Mouse (Mus musculus): Measurements from ENCODE around the gene Uvssa. TPM values are rescaled to one million over a fixed set of nuclear protein-coding genes. Genes with fewer than 3 reads are reported as not detected.

Gene Uvssa
- total RNA-seq, 2 experiments from 2014 or later = 3.2 to 3.6 TPM

DNA sequence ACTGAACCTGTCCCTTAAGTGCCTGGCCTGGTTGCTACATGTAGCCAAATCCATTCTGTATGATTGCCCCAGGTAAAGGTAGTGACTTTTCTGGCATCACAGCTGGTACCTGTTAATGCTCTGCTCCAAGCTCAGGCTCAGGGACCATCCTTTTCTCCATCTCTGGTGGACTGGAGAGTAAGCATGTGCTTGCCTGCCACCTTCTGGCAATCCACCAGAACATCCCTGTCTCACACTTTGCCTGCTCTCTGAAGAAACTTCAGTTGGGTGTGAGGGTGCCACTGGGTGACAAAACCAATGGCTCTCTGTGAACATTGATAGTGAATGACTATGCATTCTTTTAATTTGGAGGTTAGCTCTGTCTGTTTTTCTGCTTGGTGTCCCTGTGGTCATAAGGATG lies 7.2 kb upstream of the Uvssa start:
- DNase-seq = no peak
- intact Hi-C loops (cut with DNase I; ENCODE audit: low total_unique reads) = no loop called here

DNA sequence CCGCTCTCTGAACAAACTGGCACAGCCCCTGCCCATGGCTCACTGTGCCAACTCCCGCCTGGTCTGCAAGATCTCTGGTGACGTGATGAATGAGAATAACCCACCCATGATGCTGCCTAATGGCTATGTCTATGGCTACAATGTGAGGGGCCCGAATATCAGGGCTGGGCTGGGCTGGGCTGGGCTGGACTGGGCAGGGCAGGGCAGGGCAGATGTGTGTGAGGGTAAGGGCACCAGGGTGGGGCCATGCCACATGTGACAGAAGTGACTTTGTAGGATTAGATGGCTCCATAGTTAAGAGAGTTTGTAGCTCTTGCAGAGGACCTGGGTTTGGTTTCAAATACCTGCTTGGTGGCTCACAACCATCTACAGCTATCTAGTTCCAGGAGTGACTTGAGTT lies 6.7 kb upstream of the Uvssa start:
- intact Hi-C loops (cut with DNase I; ENCODE audit: low total_unique reads) = no loop called here

DNA sequence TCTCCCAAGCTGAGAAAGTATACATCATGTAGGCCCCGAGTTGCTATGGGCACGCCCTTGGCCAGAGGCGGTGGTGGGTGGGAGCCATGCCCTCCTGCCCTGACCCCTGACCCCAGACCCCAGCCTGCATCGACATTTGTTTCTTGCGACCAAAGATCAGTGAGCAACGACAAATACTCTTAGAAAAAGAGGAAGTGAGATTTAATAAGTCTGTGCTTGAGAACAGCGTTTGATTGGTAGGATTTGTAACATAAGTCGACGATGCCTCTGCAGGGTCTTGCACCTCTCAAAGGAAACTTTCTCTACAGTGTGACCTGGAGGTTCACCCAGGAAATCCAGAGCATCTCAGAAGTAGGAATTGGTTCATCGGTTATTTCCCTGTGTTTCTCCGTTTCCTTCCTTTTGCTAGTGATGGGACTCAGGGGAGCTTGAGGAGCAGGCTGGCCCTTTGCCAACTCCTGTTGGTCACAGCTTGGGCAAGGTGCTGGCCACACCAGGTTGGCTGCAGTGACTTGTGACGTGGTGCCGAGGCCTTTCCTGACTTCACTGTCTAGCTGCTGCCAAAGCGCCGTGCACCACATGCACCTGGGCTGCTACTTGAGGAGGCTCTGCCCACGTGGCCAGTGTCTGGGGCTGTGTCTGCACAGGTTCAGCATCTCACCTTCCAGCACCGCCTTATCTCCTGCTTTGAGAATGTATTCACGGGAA lies 5.9 kb upstream of the Uvssa start:
- intact Hi-C loops (cut with DNase I; ENCODE audit: low total_unique reads) = no loop called here
- no peak for DNase-seq

More for the DNA sequence above, 6.7 kb upstream of the Uvssa start:
- no peak for DNase-seq

DNA sequence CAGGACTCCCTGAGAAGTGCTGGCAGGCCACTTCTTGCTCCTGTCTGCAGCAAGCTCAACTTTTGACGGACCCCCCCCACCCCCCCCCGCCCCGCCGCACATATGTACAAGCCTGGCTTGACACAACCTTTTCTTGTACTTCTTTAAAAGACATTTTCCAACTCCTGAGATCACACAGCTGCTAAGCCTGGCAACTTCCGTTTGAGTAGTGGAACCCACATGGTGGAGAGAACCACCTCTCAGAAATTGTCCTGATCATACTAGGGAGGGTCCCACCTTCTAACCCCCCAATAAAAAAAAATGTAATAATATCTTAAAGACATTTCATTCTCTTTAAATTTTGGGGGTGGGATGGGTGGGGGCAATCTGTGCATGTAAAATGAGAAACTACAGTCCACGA lies 1.2 kb upstream of the Uvssa start:
- intact Hi-C loops (cut with DNase I; ENCODE audit: low total_unique reads) = no loop called here
- DNase-seq = no peak

DNA sequence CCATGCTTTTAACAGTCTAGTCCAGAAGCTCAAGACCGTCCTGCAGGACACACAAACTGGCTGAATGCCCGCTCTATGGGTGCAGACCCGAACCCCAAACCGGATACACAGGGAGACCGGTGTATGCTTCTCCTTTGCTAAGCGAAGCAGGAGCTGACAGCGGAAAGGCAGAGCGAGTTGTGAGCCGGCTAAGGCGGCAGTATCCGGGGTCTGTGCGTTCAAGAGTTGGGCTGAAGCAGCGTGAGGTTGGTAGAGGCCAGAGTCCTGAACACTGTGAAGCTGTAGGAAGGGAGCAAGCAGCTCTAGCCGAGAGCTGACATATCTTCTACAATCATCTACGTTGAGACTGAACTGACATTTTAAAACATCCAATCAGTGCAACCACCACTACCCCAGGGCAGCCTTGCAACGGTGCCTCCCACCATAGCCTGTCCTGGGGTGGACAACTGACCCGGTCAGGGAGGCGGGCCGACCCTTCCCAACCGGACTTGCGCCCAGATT lies 498 bp upstream of the Uvssa start:
- intact Hi-C loops (cut with DNase I; ENCODE audit: low total_unique reads) = loop anchor here (2.0 kb wide), 1 partner anchor 103 kb away; the partner anchor contains the start of gene Ctbp1
- DNase-seq = peak; percentile 7

DNA sequence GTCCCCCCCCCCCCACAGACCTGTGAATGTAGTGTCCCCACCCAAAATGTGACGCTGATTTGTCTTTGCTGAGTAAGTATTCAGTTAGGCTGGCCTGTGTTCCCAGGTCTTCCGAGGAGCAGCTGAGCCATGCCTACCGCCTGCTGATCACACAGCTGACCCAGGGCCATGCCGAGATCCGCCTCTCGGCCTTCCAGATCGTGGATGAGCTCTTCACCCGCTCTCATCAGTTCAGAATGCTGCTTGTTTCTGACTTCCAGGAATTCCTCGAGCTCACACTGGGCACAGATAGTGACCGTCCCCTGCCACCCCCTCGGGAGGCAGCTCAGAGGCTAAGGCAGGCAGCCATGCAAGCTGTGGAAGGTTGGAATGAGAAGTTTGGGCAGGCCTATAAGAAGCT lies 9.2 kb downstream of the Uvssa start:
- intact Hi-C loops (cut with DNase I; ENCODE audit: low total_unique reads) = loop anchor here (10.0 kb wide), 1 partner anchor 183 kb away; no protein-coding TSS in a partner anchor
- DNase-seq = no peak

DNA sequence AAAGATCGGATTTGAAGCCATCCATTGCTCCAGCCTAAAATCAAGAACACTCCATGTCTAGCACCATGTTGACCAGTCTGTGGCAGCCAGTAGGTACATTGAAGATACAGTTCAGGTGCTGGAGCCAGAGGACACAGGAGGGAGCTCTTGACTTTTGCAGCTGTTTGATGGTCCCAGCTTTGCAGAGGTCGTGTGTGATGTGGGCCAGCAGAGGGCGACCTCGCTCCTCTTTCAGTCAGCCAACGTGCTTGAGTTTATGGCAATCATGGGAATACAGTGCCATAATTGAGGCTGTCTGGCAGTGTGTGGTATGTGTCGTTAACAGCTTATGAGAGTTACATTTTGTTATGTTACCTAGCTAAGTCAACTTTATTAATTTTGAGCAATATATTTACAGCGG lies 15.5 kb downstream of the Uvssa start:
- DNase-seq = peak; percentile 67
- intact Hi-C loops (cut with DNase I; ENCODE audit: low total_unique reads) = loop anchor here (2.0 kb wide), 1 partner anchor 51 kb away; no protein-coding TSS in a partner anchor

DNA sequence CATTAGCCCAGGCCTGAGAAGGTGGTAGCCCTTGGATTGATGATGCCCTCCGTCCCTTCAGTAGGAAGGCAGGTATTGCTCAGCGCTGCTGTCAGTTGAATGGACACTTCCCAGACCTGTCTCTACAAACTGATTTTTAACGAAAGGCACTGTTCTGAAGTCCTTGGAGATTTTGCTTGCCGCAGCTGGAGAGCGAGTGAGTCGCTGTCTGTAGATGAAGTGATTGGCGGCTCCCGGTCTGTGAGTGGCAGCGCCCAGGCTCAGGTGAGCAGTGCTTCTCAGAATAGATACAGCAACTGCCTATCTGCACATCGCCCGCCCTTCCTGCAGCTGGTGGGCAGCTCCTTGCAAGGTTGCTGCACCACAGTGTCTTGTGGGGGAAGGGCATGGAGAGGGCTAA lies 17.3 kb downstream of the Uvssa start:
- intact Hi-C loops (cut with DNase I; ENCODE audit: low total_unique reads) = loop anchor here (2.0 kb wide), 1 partner anchor 193 kb away; no protein-coding TSS in a partner anchor
- DNase-seq = no peak

DNA sequence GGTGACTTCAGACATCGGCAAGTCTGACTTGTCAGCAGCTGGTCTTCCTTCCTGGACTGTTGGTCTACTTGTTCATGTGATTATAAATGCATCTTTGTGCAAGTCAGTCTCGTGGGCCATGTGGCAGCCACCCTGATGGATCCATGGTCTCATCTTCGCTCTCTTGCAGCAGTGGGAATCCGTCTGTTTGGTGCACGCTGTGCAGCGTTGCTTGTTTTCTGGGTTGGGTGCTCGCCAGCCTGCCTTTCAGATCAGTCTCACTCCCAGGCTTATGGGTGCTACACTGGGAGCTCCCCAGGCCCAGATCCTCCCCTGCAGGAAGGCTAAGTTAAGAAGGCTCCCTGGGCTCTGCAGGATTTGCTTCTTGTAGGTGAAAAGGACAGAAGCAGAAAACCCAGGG lies 18.5 kb downstream of the Uvssa start:
- intact Hi-C loops (cut with DNase I; ENCODE audit: low total_unique reads) = loop anchor here (2.0 kb wide), 1 partner anchor 192 kb away; no protein-coding TSS in a partner anchor
- DNase-seq = no peak

DNA sequence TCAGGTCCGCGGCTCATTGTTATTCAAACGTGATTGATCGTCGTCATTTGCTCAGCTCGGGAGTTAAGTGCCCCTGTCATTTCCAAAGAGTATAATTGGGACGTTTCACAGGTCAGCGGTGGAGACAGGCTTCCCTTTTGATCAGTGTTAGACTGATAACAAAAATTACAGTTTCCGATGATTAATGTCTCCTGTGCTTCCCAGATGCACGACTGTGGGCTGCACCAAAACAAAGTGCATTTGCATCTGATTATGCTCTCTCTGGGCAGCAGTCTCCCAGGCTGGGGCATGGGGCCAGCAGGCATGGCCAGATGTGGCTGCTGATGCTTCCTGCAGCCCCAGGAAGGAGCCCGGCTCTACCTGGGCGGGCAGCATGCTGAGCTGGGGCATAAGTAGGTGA lies 22.5 kb downstream of the Uvssa start:
- DNase-seq = no peak
- intact Hi-C loops (cut with DNase I; ENCODE audit: low total_unique reads) = no loop called here

DNA sequence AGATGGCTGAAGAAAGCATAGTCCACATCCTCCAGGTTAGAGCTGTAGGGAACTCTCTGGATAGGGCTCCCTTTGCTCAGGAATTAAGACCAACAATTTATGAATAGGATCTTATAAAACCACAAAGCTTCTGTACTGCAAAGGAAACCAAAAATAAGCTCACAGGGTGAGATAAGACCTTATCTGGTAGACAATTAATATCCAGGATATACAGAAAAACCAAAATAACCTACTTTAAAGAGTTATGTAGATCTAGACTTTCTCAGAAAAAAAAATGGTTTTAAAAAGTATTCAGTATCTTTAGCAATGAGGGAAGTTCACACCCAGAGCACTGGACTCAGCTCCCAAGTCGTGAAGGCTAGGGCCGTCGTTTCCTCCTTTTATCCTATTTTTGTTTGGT lies 42.0 kb downstream of the Uvssa start:
- DNase-seq = no peak
- intact Hi-C loops (cut with DNase I; ENCODE audit: low total_unique reads) = no loop called here

DNA sequence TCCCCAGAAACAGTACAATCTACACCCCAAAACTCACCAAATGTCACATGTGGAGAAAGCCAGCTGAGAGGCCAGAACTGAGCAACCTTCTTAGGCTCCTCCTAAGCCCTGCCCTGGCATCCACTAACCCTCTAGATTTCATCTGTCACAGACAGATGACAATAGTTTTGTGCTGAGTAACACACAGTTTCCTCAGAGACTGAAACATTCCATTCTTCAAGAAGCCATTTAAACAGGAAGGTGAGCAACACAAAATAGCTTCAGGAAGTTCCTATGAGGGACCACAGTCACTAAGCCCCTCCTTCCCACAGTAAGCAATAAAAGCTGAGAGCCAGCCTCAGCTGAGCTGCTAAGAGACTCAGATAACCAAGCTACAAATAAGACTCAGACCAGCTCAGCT lies 49.1 kb downstream of the Uvssa start:
- intact Hi-C loops (cut with DNase I; ENCODE audit: low total_unique reads) = no loop called here

DNA sequence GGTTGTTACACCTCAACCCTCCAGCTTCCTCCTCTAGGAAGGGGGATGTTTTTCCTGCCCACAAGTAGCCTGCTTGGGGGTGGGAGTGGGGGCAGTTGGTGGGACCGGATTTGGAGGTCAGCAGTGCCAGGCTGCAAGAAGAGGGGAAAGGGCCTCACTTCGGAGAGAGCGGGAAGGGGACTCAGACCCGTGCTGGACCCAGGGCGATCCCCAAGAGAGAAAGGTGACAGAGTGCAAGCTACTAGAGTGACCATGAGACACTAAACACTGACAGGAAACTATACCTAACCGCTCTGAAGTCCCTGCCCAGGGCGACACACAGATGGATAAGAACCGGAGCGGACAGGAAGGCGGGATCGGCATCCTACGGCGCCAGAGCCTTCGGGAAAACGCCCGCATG lies 51.8 kb downstream of the Uvssa start:
- intact Hi-C loops (cut with DNase I; ENCODE audit: low total_unique reads) = no loop called here

More for the DNA sequence above, 49.1 kb downstream of the Uvssa start:
- DNase-seq = no peak

DNA sequence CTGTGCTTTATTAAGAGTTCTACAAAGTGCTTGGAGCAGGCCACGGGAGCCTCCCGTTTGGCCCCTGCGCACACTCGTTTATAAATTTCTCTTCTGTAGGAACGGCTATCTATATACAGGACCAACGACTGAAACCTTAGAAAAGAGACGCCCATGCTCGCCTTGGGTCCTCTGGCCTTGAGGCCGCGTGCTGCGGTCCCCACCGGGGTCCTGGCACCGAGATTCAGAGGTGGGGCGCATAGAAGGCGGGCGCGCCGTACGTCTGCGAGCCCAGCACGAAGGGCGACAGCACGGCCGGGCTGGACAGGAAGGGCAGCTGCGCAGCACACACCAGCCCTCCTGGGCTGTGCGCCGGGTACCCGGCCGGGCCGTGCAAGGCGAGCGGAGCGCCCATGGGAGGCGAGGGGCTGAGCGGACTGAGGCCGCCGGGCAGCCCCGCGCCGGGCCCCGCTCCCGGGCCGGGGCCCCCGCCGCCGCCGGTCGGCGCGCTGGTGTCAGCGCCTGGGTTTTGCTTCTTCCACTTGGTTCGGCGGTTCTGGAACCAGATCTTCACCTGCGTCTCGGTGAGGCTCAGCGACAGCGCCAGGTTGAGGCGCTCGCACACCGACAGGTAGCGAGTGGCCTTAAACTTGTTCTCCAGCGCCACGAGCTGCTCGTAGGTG lies 52.3 kb downstream of the Uvssa start:
- intact Hi-C loops (cut with DNase I; ENCODE audit: low total_unique reads) = no loop called here
- no peak for DNase-seq

More for the DNA sequence above, 51.8 kb downstream of the Uvssa start:
- DNase-seq = no peak

DNA sequence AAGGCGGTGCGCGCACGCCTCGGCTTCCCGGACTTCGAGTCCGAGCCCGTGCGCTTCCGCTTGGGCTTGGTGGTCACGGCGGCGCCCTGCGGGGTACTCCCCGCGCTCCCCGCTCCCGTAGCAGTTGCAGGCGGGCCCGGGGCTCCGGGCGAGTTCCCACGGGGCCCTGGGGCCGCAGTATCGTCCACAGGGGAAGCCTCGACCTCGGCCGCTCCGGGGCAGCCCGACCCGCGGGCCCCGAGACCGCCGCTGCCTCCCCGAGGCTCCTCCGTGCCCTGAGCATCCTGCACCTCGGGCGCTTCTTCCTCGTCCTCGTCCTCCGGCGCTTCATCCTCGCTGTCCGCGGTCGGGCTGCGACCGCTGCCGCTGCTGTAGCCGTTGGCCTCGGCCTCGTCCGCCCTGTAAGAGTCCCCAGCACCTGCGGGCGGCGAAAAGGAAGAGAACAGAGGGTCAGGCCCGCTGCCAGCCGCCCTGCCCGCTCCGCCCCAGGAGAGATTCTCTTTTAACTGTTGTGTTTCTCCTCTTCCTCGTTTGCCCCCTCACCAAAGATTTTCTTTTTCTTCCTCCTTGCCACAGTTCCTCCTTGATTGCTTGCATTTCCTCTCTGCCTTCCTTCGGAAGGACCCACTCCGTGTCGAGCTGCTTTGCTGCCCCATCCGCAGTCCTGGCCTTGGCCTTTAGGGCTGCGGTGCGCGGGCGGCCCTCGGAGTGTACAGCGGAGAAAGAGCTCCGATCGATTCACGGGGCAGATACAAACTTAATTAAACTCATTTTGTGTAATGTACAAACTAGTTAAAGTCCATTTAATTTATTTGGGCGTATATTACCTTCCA lies 53.0 kb downstream of the Uvssa start:
- intact Hi-C loops (cut with DNase I; ENCODE audit: low total_unique reads) = no loop called here
- no peak for DNase-seq

DNA sequence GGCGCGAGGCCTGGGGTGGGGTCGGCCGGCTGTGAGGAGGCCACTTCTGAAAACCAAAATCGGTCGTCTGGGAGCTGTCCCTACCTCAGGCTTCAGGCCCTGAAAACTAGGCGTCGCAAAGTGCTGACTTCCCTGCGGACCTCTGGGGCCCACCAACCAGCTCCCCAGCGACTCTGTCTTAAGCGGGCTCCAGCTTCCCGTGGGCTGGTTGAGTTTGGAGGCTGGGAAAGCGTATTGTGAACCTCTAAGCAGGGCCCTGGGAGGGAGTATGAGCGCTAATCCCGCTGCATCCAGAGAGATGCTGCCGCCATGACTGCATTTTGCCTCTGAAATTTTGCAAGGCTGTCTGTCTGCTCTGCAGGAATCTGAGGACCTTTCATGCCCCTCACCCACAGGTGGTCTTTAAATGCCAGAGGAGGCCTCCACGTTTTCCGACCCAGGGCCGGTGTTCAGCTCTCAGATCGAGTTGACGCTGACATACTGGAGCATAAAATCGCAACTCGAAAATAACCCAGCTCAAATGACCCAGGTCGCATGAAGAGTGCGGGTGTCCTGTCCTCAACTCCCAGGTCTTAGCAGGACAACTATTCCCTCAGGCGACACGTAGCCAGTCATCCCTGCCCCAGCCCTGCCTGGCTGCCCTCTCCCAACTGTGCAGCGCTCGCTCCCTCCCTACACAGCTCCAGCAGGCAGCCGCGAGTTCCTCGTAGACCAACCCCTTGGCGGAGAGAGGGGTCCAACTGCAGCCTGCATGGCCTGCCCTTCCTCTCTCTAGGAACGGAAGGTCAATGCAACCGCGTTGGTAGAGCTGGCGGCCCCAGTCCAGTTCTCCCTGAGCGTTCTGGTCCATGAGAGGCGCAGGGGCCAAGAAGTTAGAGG lies 53.9 kb downstream of the Uvssa start:
- no peak for DNase-seq
- intact Hi-C loops (cut with DNase I; ENCODE audit: low total_unique reads) = no loop called here

DNA sequence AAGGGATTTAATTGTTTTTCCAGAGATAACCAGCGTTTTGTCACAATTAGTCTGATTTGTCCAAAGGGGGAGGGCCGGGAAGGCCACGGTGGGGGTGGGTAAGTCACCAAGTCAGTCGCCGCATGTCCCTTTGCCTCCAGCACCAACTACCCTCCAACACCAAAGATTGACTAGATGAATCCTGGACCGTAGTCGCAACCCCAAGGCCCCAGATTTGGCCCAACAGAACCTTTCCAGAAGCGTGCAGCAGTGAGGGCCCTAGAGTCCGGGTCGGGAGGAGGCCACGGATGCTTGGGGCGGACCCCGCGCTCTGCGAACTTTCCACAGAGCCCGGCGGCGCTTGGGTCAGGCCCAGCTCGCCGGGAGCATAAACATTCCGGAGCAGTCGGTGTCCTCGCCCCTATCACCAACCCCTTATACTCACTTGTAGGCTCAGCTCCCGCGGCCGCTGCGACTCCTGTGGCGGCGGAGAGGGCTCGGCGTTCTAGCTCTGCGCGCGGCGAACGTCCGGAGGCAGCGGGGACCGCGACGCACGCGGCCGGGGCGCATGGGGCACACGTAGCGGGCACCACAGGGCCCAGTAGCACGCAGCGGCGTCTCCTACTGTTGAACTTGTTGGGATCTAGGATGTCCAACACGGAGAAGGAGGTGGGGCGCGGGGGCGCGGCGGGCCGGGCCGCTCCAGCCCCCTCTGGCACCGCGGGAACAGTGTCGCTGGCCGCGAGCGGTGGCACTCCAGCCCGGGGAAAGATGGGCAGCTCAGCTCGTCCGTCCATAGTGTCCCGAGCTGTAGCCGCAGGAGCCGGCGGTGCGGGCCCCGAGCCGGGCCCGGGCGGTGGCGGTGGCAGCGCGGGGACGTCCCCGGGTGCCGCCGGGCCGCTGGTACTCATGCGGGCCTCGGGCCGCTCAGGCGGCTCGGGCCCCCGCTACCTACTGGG lies 55.1 kb downstream of the Uvssa start, which contains the start of gene Nkx1-1:
Gene Nkx1-1 (minus strand): TSS at position 776 of the 938 bp plus-strand sequence.
- intact Hi-C loops (cut with DNase I; ENCODE audit: low total_unique reads) = no loop called here
- no peak for DNase-seq
